Mouse (Mus musculus) embryonic fibroblast, embryonic 13.5 days (primary cell): ENCODE results near the gene Tifab.

Source experiments
- CTCF ChIP-seq: IDR thresholded peaks from 2 replicates; pipeline ENCODE4 v1.5.1; 2011; ENCODE audit warnings: mild to moderate bottlenecking, control low read depth, low read length, moderate library complexity, borderline replicate concordance; ENCODE audit not compliant: insufficient read depth
- POLR2A ChIP-seq: IDR thresholded peaks from 2 replicates; pipeline ENCODE4 v1.6.1; 2011; ENCODE audit warnings: low read depth, mild to moderate bottlenecking, control low read depth, low read length, moderate library complexity

DNA sequence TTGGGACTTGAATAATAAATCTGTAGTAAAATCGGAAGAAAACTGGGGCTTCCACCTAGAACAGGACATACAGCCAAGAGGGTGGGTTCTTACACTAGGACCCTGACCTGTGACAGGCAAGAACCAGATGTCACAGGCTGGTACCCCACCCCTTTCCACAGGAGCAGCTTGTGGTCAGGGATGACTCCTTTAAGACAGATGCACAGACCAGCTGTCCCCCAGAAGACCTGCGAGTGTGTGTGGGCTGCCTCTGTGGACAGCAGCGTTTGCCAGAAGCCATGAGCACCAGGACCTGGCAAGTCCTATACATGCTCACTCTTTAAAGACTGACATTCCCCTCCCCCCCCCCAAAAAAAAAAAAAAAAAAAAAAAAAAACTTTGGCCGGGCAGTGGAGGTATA, 49.7 kb downstream of the Tifab start:
- TF ChIP-seq CTCF (no peak), POLR2A (no peak)
